Mouse (Mus musculus) heart, adult 2 months (tissue): ENCODE measurements around the gene Prdx1.

Experiments used
- CTCF ChIP-seq: fragments of 200-600 bp; IDR thresholded peaks from 2 replicates; pipeline ENCODE4 v1.8.1; 2022; ENCODE audit warnings: antibody characterized with exemption, mild to moderate bottlenecking, moderate library complexity
- EP300 ChIP-seq: fragments of 200-500 bp; IDR thresholded peaks from 2 replicates; pipeline ENCODE4 v1.6.1; 2011; ENCODE audit warnings: low read depth, low read length, control low read depth; ENCODE audit not compliant: insufficient read depth

GRCm38 (mm10) chr4:116721098-116721628, 35.8 kb downstream of the Prdx1 start:
- TF ChIP-seq CTCF (no peak), EP300 (no peak)
